Mouse (Mus musculus): ENCODE results near the gene Cd247. TPM values are rescaled to one million over a fixed set of nuclear protein-coding genes. Genes with fewer than 3 reads are reported as not detected.

The Cd247 gene
- polyA plus RNA-seq, 1 experiment, result 0.05 TPM

DNA sequence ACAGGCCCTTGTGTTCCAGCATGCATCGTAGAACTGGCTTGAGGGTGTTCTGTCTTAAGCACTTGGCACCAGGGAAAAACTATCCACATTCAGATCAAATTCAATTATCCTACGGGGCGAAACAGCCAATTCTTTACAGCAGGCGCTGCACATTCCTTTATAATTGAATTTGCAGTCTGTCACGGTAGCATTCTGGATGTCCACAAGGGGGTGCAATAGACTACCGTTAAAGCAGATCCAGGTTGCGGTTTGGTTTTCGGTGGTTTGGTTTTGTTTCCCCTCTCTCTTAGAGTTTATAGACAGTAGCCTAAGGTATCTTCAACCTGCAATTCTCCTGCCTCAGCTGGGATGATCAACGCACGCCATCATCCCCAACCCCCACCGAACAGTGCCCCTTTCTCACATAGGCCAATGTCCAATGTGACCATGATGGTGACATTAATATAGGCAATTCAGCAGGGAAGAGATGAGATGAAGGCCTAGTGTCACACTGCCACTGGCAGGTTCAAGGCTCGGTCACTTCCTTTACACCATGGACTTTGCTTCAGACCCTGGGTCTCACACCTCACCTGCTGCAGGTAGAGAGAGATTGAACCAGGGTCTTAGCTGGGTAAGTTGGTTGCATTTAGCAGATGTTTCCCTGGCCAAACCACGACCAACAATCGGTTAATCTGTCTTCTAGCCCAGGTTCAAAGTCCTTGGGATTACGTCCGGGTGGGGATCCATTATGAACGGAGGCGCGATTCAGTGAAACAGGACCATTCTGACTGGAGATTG is 12.8 kb upstream of the Cd247 start:
- Histone ChIP-seq H3K79me2 (ENCODE audit: control insufficient read depth, insufficient read depth) (no peaks in the 10 kb centered on the region), H3K27me3 (ENCODE audit: control insufficient read depth, insufficient read depth, insufficient read length) (no peaks in the 10 kb centered on the region), H3ac (ENCODE audit: control insufficient read depth, insufficient read length, low read depth) (no peak overlapping the region), H3K4me3 (ENCODE audit: insufficient read depth, poor library complexity, severe bottlenecking) (no peak overlapping the region), H3K36me3 (ENCODE audit: control insufficient read depth, insufficient read depth) (peaks cover 8% of the 10 kb centered on the region), H3K79me3 (ENCODE audit: low read depth) (no peaks in the 10 kb centered on the region)
- no peak for TF ChIP-seq CEBPB (IDR thresholded peaks at IDR 0.05; ENCODE audit: low read depth)
- no peak for TF ChIP-seq FOSL1 (IDR thresholded peaks at IDR 0.05; ENCODE audit: insufficient read depth, low read length, poor library complexity, severe bottlenecking)
- no peak for TF ChIP-seq MYOD1 (IDR thresholded peaks at IDR 0.05; ENCODE audit: control insufficient read depth, insufficient read length, low read depth)
- peak; percentile 23 for TF ChIP-seq CTCF (IDR thresholded peaks at IDR 0.05; ENCODE audit: control insufficient read depth, insufficient read depth, insufficient read length)

DNA sequence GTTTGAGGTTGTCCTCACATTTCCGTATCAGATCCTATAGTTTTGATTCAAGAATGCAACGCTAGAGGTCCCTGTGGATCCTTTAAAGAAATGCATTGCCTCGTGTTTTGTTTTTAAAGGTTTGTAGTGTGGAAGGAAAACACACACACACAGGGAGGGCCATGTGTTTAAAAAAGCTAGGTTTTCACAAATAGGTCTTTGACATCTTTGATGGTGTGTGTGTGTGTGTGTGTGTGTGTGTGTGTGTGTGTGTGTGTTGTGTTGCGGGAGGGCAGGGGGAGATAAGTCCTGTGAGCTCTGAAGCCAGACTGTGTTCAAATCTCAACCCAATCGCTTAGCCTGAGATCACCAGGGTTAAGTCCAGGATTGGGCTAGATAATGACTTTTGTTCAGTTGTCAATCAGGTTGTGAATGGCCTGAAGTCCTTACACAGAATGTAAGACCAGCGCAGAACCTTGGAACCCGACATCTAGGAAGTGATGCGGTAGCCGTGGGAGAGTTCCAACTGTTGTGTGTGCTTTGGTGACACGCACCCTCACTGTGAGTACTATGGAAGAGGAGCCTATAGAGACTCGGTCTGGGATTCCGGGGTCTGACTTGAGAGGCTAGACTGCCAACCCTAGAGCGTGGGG is 8.4 kb upstream of the Cd247 start:
- Histone ChIP-seq H3K79me3 (ENCODE audit: low read depth) (no peaks in the 10 kb centered on the region), H3K36me3 (ENCODE audit: control insufficient read depth, insufficient read depth) (no peaks in the 10 kb centered on the region), H3K27me3 (ENCODE audit: control insufficient read depth, insufficient read depth, insufficient read length) (no peaks in the 10 kb centered on the region), H3K79me2 (ENCODE audit: control insufficient read depth, insufficient read depth) (no peaks in the 10 kb centered on the region), H3K4me3 (ENCODE audit: insufficient read depth, poor library complexity, severe bottlenecking) (no peak overlapping the region), H3ac (ENCODE audit: control insufficient read depth, insufficient read length, low read depth) (no peak overlapping the region)
- no peak for TF ChIP-seq CTCF (IDR thresholded peaks at IDR 0.05; ENCODE audit: control insufficient read depth, insufficient read depth, insufficient read length)
- no peak for TF ChIP-seq MYOG (IDR thresholded peaks at IDR 0.05; ENCODE audit: control insufficient read depth, extremely low read depth, insufficient read length)
- no peak for TF ChIP-seq FOSL1 (IDR thresholded peaks at IDR 0.05; ENCODE audit: insufficient read depth, low read length, poor library complexity, severe bottlenecking)
- TF ChIP-seq MAX (IDR thresholded peaks at IDR 0.05), result no peak
- TF ChIP-seq MYOD1 (IDR thresholded peaks at IDR 0.05; ENCODE audit: control insufficient read depth, insufficient read length, low read depth), result no peak
- no peak for TF ChIP-seq CEBPB (IDR thresholded peaks at IDR 0.05; ENCODE audit: low read depth)
- TF ChIP-seq USF1 (IDR thresholded peaks at IDR 0.05; ENCODE audit: low read depth), result no peak

DNA sequence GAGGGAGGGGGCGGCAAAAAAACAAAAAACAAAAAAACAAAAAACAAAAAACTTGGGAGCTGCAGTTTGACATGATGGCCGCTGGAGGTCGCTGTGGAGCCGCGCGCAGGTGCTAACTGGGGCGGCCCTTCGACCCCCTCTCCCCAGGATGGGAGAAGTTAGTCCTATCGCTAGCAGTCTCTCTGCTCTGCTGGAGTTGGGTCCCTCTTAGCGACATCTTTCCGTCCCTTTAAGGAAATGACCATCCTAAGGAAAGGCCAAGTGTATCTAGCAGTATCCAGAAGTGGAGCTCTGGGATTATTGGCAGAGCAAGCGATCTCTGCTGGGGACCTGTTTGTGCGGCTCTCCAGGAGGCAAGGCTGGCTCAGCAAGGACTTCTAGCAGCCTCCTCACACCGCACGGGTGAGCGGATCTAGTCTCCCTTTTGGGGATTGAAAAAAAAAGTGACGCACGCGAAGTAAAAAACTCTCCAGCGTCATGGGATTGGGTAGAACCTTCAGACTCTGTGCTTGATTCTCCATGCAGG is 7.8 kb upstream of the Cd247 start:
- Histone ChIP-seq H3ac (ENCODE audit: control insufficient read depth, insufficient read length, low read depth) (no peak overlapping the region), H3K27me3 (ENCODE audit: control insufficient read depth, insufficient read depth, insufficient read length) (no peaks in the 10 kb centered on the region), H3K4me3 (ENCODE audit: insufficient read depth, poor library complexity, severe bottlenecking) (no peak overlapping the region), H3K79me3 (ENCODE audit: low read depth) (no peaks in the 10 kb centered on the region), H3K79me2 (ENCODE audit: control insufficient read depth, insufficient read depth) (no peaks in the 10 kb centered on the region), H3K36me3 (ENCODE audit: control insufficient read depth, insufficient read depth) (no peaks in the 10 kb centered on the region)
- TF ChIP-seq CTCF (IDR thresholded peaks at IDR 0.05; ENCODE audit: control insufficient read depth, insufficient read depth, insufficient read length) (peak; percentile 65), MAX (IDR thresholded peaks at IDR 0.05) (no peak), MYOG (IDR thresholded peaks at IDR 0.05; ENCODE audit: control insufficient read depth, extremely low read depth, insufficient read length) (no peak), MYOD1 (IDR thresholded peaks at IDR 0.05; ENCODE audit: control insufficient read depth, insufficient read length, low read depth) (no peak), USF1 (IDR thresholded peaks at IDR 0.05; ENCODE audit: low read depth) (no peak)

DNA sequence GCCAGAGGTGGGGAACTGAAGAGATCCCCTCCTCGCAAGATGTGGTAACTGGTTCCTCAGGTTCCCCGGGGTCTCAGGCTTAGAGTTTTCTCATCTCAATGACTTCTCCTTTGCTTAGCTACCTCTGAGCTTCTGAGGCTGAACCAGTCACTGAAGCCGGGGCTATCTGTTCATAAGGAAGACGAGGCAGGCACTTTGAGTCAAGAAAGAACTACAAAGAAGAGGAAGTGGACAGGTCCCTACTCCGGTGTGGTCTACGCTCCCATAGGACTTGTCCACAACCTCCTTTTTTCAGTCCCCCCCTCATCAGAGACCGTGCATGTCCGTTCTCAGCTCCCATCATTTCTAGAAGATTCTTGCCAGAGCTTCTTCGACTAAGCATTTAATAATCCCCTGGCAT is 7.1 kb upstream of the Cd247 start:
- H3K79me3 ChIP-seq (ENCODE audit: low read depth), result no peaks in the 10 kb centered on the region
- no peak overlapping the region for H3K4me3 ChIP-seq (ENCODE audit: insufficient read depth, poor library complexity, severe bottlenecking)
- no peak overlapping the region for H3ac ChIP-seq (ENCODE audit: control insufficient read depth, insufficient read length, low read depth)
- TF ChIP-seq FOSL1 (IDR thresholded peaks at IDR 0.05; ENCODE audit: insufficient read depth, low read length, poor library complexity, severe bottlenecking) (no peak), MAX (IDR thresholded peaks at IDR 0.05) (no peak), CTCF (IDR thresholded peaks at IDR 0.05; ENCODE audit: control insufficient read depth, insufficient read depth, insufficient read length) (no peak), USF1 (IDR thresholded peaks at IDR 0.05; ENCODE audit: low read depth) (no peak), CEBPB (IDR thresholded peaks at IDR 0.05; ENCODE audit: low read depth) (no peak), MYOD1 (IDR thresholded peaks at IDR 0.05; ENCODE audit: control insufficient read depth, insufficient read length, low read depth) (no peak), MYOG (IDR thresholded peaks at IDR 0.05; ENCODE audit: control insufficient read depth, extremely low read depth, insufficient read length) (no peak)
- no peaks in the 10 kb centered on the region for H3K79me2 ChIP-seq (ENCODE audit: control insufficient read depth, insufficient read depth)
- no peaks in the 10 kb centered on the region for H3K36me3 ChIP-seq (ENCODE audit: control insufficient read depth, insufficient read depth)
- no peaks in the 10 kb centered on the region for H3K27me3 ChIP-seq (ENCODE audit: control insufficient read depth, insufficient read depth, insufficient read length)

DNA sequence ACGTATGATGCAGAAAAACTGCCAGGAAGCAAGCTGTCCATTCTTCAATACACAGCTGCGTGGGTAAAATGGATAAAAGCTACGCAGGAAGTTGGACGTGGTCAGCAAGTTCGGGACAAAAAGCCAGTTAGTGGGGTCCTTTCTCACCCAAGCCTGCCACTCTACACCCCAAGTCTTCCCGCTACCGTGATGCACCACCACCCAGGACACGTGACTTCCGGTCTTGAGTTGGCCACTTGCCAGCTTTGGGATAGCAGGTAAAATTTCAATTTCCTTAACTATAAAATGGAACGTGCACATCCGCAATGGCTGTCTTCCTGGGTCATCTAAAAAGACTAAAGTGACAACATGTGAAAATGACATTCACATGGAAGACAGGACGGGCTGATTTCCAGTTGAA is 6.6 kb upstream of the Cd247 start:
- no peak overlapping the region for H3ac ChIP-seq (ENCODE audit: control insufficient read depth, insufficient read length, low read depth)
- H3K79me2 ChIP-seq (ENCODE audit: control insufficient read depth, insufficient read depth), result no peaks in the 10 kb centered on the region
- TF ChIP-seq FOSL1 (IDR thresholded peaks at IDR 0.05; ENCODE audit: insufficient read depth, low read length, poor library complexity, severe bottlenecking) (no peak), USF1 (IDR thresholded peaks at IDR 0.05; ENCODE audit: low read depth) (peak; percentile 35)
- H3K36me3 ChIP-seq (ENCODE audit: control insufficient read depth, insufficient read depth), result no peaks in the 10 kb centered on the region
- H3K4me3 ChIP-seq (ENCODE audit: insufficient read depth, poor library complexity, severe bottlenecking), result no peak overlapping the region
- H3K79me3 ChIP-seq (ENCODE audit: low read depth), result no peaks in the 10 kb centered on the region
- H3K27me3 ChIP-seq (ENCODE audit: control insufficient read depth, insufficient read depth, insufficient read length), result no peaks in the 10 kb centered on the region

DNA sequence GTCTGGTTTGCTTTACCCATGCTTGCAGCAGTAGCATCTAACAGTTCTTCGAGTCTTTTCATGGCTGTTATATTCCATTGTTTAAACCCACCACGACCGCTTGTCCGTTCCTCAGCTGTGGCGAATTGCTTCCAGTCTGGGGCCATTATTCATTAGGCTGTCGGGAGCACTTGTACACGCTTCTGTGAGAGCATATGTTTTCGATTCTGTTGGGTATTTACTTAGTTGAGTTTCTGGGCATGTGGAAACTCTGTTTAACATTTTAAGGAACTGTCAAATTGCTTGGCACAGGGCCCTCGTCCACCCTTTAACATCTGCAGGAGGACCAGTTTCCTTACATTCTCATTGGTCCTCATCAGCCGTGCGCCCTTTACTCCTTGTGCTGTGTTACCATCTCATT is 2.2 kb upstream of the Cd247 start:
- TF ChIP-seq MYOG (IDR thresholded peaks at IDR 0.05; ENCODE audit: control insufficient read depth, extremely low read depth, insufficient read length), result no peak
- TF ChIP-seq USF1 (IDR thresholded peaks at IDR 0.05; ENCODE audit: low read depth), result no peak
- Histone ChIP-seq H3K4me3 (ENCODE audit: insufficient read depth, poor library complexity, severe bottlenecking) (no peak overlapping the region), H3K79me2 (ENCODE audit: control insufficient read depth, insufficient read depth) (no peaks in the 10 kb centered on the region), H3K36me3 (ENCODE audit: control insufficient read depth, insufficient read depth) (no peaks in the 10 kb centered on the region), H3K27me3 (ENCODE audit: control insufficient read depth, insufficient read depth, insufficient read length) (no peaks in the 10 kb centered on the region), H3K79me3 (ENCODE audit: low read depth) (no peaks in the 10 kb centered on the region), H3ac (ENCODE audit: control insufficient read depth, insufficient read length, low read depth) (no peak overlapping the region)
